Mouse (Mus musculus) olfactory bulb, adult 2 months (tissue): ENCODE data around the gene Sub1.

ENCODE experiments used
- CTCF ChIP-seq: fragments of 200-500 bp; IDR thresholded peaks from 2 replicates; pipeline ENCODE4 v1.5.1; 2012; ENCODE audit warnings: low read depth, mild to moderate bottlenecking, low read length, moderate library complexity; ENCODE audit not compliant: insufficient read depth
- POLR2A ChIP-seq: fragments of 200-500 bp; IDR thresholded peaks from 2 replicates; pipeline ENCODE4 v1.6.1; 2012; ENCODE audit warnings: mild to moderate bottlenecking, low read depth, low read length, moderate library complexity; ENCODE audit not compliant: insufficient read depth

DNA sequence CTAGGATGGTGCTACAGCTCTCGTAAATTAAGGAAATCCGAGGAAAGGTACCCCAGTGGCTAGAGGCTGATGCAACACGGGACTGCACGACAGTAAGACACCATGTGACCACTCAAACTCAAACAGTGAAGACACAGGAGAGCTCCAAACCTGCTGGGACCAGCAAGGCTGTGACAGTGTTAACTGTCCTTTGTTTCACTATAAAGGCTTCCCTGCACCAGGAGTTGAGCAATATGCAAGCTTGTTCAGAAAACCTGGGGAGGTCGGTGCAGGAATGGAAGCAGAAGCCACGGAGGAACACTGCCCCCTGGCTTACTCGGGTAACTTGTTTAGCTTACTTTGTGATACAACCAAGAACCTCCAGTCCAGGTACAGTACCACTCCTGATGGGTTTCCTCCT, 40.4 kb upstream of the Sub1 start:
- TF ChIP-seq CTCF (no peak), POLR2A (no peak)
